Mouse (Mus musculus) frontal cortex, adult 2 months (tissue): ENCODE results near the gene Ubqln4. TPM values are rescaled to one million over a fixed set of nuclear protein-coding genes. Genes with fewer than 3 reads are reported as not detected.

Experiments
- DNase-seq, 2 experiments: peaks; one replicate each; pipeline ENCODE4 v3.0.0; 2022; ENCODE audit warnings: low spot score in 1 of 2; ENCODE audit errors: extremely low spot score in 1 of 2
- polyA plus RNA-seq: library from polyadenylated mRNA; depleted of rRNA; stranded (reverse); fragments of >200 nt; gene quantifications from 2 replicates; pipeline ENCODE4 v1.2.3, GENCODE M21; 2012

Ubqln4 gene
- polyA plus RNA-seq, 1 experiment: 102 TPM

GRCm38 (mm10) chr3:88523027-88523426, 30.5 kb upstream of the Ubqln4 start:
- no peak for DNase-seq

- no peak for DNase-seq
Measured at GRCm38 (mm10) chr3:88525021-88525420, 28.5 kb upstream of the Ubqln4 start.

- peak; percentile 51 to 87 for DNase-seq
Measured at GRCm38 (mm10) chr3:88526157-88527131, 27.1 kb upstream of the Ubqln4 start.

DNA sequence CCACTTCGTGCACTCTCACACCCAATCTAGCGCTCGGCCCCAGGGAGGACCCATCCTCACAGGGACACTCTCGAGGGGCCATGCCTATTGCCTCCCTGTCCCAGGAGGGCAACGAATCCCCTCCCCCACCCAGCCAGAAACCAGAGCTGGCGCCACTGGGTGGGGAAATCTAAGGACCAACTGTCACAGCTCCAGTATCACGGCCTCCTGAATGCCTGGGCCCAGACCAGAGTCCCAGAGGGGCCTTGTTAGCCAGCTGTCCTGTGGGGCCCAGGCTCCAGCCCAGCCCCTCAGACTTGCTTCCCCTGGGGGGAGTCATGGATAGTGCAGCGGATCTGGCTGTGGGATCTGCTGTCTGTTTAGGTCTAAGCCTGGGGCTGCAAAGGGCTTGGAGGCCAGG, 26.0 kb upstream of the Ubqln4 start:
- DNase-seq: no peak

DNA sequence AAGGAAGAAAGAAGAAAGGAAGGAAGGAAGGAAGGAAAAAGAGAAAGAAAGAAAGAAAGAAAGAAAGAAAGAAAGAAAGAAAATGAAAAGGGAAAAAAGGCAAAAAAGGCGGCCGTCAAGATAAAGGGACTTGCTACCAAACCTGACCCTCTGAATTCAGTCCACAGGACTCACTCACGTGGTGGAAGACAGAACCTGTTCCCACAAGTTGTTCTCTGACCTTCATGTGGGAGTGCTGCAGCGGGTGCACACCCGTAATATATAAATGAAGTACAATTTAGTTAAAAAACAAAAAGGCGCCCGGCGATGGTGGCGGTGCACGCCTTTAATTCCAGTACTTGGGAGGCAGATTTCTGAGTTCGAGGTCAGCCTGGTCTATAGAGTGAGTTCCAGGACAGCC, 24.9 kb upstream of the Ubqln4 start:
- DNase-seq: no peak

- no peak for DNase-seq
Measured at GRCm38 (mm10) chr3:88529204-88530000, 24.2 kb upstream of the Ubqln4 start.

DNA sequence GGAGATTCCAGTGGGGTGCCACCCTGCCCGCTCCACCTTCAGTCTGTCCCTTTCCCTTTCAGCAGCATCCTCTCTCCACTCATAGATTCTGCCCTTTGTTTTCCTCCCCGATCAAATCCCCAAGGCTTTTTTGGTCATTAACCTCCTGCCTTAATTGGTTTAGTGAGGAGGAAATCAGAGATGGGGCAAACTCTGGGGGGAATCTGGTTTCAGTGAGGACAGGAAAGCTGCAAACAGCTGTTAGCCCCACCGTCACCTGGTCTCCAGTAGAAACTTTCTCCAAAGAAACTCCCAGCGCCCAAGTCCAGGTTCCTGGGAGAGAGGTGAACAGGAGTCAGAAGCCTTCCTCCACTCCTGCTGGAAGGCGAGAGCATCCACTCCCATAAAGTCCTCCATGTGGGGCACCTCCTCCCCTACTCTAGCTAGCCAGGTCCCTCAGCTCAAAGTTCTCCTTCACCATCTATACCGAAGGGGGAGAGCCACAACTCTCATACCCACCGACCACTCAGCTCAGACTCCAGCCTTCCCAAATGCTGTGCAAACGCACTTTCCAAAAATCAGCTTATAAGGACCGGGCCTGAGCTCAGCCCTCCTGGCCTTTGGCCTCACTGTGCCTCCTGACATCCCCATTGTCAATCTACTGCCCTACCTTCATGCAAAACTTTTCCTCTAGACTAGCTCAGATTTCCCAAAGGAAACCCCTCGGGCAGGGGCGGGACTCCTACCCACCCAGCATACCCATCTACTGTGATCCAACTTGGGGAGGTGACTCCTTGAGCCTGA, 23.3 kb upstream of the Ubqln4 start:
- DNase-seq: no peak

DNA sequence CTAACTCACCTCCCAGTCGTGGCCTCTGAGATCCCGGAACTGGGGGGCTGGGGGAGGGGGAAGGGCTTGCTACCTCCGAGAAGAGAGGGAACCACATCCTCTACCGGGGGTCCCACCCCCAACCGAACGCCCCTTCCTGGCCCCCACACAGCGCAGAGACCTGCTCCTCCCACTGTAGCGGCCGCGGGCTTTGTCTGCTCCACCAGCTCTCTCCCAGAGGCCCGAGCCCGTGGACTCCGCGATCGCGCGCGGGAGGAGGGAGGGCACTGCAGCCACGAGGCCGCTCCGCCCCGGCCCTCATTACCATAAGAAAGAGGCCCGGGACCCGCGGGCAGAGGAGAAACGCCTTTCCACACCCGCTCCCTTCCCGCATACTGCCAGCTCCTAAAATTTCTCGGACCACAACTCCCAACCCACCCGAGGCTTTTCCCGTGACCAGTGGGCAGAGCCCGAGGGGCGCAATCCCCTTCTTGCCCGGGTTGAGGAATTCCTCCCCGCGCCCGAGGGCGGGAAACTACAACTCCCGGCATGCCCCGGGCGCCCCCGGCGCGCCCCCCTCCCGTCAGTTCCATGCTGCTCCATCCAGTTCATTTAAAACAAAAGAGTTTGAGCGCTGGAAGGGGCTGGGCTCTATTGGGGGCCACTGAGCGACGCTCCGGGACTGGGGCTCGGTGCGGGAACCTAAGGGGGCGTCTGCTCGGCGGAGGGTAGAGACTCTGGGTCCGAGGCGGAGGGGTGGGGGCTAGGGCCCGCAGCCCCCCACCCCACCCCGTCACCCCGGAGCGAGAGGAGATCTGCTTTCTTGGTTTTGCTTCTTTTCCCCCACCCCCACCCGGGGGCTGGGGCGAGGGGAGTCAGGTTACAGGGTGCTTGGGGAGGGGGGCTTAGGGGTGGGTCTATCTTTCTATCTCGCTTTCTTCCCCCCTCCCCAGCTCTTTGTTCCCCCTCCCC, 21.9 kb upstream of the Ubqln4 start:
- DNase-seq: peak; percentile 66 to 85

GRCm38 (mm10) chr3:88532299-88532674, 21.3 kb upstream of the Ubqln4 start, which contains the start of gene Mex3a:
TSS of gene Mex3a (plus strand) at chr3:88532395.
- DNase-seq: no peak

- DNase-seq: no peak
Measured at GRCm38 (mm10) chr3:88532689-88533511, 20.7 kb upstream of the Ubqln4 start.

DNA sequence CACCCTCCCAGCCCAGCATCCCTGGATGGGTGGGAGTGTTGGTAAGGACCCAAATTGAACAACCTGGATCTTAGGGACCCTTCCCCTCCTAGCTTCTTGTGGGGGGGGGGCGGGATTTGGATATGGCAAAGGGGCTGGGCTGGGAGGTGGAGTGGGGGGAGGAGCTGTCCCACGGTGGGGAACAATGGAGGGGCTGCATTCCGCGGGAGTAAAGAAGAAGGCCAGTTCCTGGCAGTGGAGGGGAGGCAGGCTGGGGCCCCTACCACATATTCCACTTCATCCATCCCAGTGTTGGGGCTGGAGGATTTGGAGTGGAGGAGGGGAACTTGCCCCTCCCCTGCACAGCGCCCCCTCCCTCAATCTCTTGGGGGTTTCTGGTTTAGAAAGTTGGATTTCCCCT, 19.9 kb upstream of the Ubqln4 start:
- DNase-seq: no peak

- no peak for DNase-seq
Measured at GRCm38 (mm10) chr3:88535005-88535404, 18.6 kb upstream of the Ubqln4 start.

GRCm38 (mm10) chr3:88535527-88535926, 18.0 kb upstream of the Ubqln4 start:
- DNase-seq: no peak

GRCm38 (mm10) chr3:88536103-88536930, 17.2 kb upstream of the Ubqln4 start:
- peak; percentile 64 to 71 for DNase-seq

DNA sequence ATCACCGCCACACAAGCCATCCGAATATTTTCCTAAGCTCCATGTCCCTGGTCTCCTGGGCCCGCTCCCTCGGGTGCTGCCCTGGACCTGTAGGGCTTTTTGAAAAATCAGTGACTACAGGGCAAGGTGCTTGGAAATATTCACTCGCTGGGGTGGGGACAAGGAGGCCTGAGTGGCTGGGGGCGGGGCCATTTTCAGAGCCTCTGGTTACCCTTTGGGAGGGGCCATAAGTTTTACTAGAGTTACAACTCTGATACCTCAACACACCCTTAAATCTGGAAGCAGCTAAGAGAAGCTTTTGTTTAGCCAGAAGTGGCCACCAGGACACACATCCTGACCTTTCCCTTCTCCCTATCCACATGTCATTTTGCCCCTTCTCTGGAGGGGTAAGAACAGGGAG, 16.4 kb upstream of the Ubqln4 start:
- no peak for DNase-seq

DNA sequence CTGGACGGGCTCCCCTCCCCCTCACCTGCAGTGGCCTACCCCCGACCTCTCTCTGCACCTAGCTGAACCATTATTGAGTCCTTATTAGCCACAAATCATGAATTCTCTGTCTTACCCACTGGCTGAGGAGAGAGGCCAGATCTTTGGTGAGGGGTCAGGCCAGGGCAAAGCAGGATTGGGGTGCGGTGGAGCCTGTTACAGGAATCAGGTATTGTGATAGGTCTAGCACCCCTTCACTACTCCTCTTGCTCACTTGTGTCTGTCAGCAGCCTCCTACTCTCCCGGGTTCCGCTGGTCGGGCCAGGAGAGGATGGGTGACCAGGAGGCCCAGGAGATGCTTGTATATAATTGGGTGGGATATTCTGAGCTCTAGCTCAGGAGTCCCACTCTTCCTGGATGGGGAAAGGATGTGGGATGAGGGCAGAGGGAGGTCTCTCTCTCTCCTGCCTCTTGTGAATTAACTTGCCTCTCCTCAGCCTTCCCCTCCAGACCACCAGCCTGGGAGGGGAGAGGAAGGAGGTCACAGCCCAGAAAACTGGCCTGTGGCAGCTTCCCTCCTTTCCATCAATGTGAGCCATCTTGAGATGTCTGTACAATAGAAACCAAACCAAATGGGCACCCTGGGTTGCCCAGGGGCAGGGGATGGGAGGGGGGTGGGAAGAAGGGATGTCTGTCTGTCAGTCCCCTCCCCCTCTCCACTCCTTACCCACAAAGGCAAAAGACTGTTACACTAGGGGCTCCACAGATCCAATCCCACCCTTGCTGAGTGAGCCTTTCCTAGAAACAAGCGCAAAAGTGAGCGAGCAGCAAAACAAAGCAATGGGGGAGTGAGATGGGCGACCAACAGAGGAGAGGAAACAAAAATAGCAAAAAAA, 15.1 kb upstream of the Ubqln4 start:
- no peak for DNase-seq

GRCm38 (mm10) chr3:88539397-88539796, 14.2 kb upstream of the Ubqln4 start:
- DNase-seq: no peak
